Mouse (Mus musculus): ENCODE measurements around the gene Kitl. TPM values are rescaled to one million over a fixed set of nuclear protein-coding genes. Genes with fewer than 3 reads are reported as not detected.

Kitl gene
- 9.0 TPM for polyA plus RNA-seq (2015; fragmentation: Illumina TruSeq; extraction: RNeasy Lipid Tissue Mini Kit (QIAGEN cat#74804); ENCODE audit: insufficient read depth, low read depth, low replicate concordance)

DNA sequence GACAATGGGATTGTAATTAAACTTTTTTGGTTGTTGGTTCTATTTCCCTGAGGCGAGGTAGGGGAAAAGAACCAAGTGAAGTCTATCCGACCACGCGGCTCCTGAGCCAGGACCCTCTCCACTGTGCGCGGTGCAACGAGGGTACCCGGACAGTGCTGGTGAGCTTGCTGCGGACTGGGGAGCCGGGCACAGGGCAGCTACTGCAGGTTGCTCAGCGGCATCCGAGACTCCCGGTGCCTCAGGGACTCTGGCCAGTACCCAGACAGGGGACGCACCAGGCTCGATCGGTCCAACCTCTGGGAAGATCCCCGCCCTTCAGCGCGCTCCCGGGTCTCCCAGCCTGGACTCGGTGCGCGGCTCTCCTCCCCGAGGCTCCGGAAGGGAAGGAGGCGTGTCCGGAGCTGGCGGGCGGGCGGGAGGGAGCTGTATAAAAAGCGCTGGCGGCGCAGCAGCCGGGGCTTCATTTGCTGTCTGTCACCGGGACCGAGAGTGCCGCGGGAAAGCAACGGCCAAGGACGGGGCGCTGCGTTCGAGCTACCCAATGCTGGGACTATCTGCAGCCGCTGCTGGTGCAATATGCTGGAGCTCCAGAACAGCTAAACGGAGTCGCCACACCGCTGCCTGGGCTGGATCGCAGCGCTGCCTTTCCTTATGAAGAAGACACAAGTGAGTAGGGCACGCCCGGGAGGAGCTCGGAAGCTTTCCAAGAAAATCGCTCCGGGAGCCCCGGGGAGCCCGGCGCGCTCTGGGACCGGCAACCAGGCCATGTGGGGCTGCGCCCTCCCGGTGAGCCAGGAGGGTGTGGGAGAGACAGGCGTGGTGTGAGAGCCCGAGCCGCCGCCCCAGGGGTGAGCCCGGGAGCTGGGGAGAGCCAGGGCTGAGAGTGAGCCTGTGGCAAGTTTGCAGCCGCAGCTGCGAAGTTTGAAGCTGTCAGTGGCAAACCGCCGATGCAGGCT, at the start of gene Kitl:
Gene Kitl (plus strand): TSS at position 261 of the 956 bp plus-strand sequence.

